Mouse (Mus musculus): ENCODE data around the gene Ccnb1. TPM values are rescaled to one million over a fixed set of nuclear protein-coding genes. Genes with fewer than 3 reads are reported as not detected.
"Not testable (repeated sequence)": the region's sequence is repeated elsewhere in the genome, so short reads cannot be mapped to it uniquely, and the experiment has no call there.

Gene Ccnb1
- polyA plus RNA-seq, 1 experiment from 2014 or later, result 495 TPM

DNA sequence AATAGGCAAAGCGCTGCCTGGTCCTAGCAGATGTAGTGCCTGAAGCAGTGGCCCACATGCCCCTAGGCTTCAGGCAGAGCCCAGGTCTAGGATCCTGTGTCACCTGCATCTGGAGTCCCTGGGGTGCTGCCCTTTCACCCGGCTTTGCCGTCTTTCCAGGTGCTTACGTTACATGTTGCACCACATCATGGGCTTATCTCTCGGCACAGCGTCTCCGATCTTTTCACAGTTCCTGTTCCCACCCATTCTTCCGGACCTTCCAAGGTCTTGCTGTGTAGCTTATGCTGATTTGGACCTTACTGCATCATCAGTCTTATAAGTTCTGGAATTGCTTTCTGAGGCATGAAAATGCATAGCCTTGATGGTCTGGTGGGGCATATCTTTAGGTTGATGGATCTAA lies 33.8 kb downstream of the Ccnb1 start:
- Histone ChIP-seq H3K27me3 (ENCODE audit: poor library complexity, severe bottlenecking) (no peaks in the 10 kb centered on the region), H3K9me3 (no peaks in the 10 kb centered on the region), H3K27ac (no peak overlapping the region), H3K4me1 (peaks cover 2% of the 10 kb centered on the region; the same call in 1 of the 2 replicates), H3K4me3 (no peak overlapping the region), H3K36me3 (replicated peaks) (0 out of 2 replicates have a peak, but pooled peaks cover 3% of the 10 kb centered on the region)
- WGBS, result 88% methylated on average over 8 of the region's 8 CpGs
- no peak for DNase-seq (ENCODE audit: extremely low spot score, low spot score)

DNA sequence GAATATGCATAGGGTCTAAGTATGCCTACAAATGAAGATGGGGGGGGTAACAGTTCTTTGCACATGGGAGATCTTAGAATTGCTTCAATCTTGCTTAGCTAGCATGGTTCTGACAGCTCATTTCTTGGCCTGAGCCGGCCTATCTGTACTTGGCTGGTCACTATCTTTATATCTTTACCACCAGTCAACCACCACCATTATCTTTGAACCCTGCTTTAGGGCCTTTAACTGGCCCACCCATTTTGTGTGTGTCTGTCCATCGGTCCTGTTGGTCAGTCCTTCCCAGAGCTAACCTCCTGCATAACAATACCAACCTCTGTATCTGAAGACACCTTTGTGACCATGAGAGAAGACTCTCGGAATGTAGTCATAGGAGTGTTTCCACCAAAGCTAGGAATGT lies 35.0 kb downstream of the Ccnb1 start:
- no peaks in the 10 kb centered on the region for H3K9me3 ChIP-seq
- peaks cover 2% of the 10 kb centered on the region; the same call in 1 of the 2 replicates for H3K4me1 ChIP-seq
- H3K27ac ChIP-seq, result no peak overlapping the region
- H3K4me3 ChIP-seq, result no peak overlapping the region
- WGBS, result 83% methylated on average over 3 of the region's 3 CpGs
- no peaks in the 10 kb centered on the region for H3K36me3 ChIP-seq (replicated peaks)
- H3K27me3 ChIP-seq (ENCODE audit: poor library complexity, severe bottlenecking), result no peaks in the 10 kb centered on the region
- DNase-seq (ENCODE audit: extremely low spot score, low spot score), result no peak

DNA sequence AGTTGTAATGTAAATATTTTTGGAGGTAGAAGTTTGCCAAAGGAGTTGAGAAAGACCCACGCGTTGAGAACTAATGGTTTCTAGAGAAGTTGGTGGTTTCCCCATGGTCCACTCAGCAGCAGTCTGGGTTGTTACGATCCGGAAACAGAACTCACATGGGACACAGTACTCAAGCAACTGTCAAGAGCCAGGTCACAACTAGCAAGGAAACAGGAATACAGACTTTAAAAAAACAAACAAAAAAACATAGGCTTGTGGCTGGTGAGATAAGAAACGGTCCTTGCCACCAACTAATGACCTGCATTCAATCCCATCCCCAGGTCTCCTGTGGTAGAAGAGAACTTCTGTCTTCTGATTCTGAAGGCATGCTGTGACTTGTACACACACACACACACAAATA lies 35.6 kb downstream of the Ccnb1 start:
- no peaks in the 10 kb centered on the region for H3K9me3 ChIP-seq
- 87% methylated on average over 5 of the region's 5 CpGs for WGBS
- H3K4me3 ChIP-seq, result no peak overlapping the region
- DNase-seq (ENCODE audit: extremely low spot score, low spot score), result no peak
- H3K36me3 ChIP-seq (replicated peaks), result no peaks in the 10 kb centered on the region
- peaks cover 2% of the 10 kb centered on the region; the same call in 1 of the 2 replicates for H3K4me1 ChIP-seq
- H3K27me3 ChIP-seq (ENCODE audit: poor library complexity, severe bottlenecking), result no peaks in the 10 kb centered on the region
- H3K27ac ChIP-seq, result no peak overlapping the region

DNA sequence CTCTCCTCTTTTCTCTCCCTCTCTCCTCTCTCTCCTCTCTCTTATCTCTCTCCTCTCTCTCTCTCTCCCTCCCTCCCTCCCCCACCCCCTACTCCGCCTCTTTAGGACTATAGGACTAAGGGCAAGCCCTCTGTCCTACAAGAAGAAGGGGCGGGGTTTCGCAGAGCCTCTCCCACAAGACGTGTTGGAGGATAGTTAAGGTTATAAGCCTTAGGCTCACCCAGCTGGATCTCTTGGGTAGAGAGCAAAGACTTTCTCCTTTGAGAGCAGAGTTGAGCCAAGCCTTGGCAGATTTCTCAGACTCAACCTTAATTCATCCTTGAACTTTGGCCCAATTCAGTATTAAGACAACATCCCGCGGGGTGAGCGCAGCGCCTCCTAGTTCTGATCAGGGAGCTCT lies 37.7 kb downstream of the Ccnb1 start:
- H3K4me1 ChIP-seq, result peaks cover 9% of the 10 kb centered on the region
- no peak overlapping the region for H3K27ac ChIP-seq
- no peak overlapping the region for H3K4me3 ChIP-seq
- no peaks in the 10 kb centered on the region for H3K36me3 ChIP-seq (replicated peaks)
- no peaks in the 10 kb centered on the region for H3K27me3 ChIP-seq (ENCODE audit: poor library complexity, severe bottlenecking)
- no peak for DNase-seq (ENCODE audit: extremely low spot score, low spot score)
- H3K9me3 ChIP-seq, result no peaks in the 10 kb centered on the region
- 43% methylated on average over 8 of the region's 8 CpGs for WGBS

DNA sequence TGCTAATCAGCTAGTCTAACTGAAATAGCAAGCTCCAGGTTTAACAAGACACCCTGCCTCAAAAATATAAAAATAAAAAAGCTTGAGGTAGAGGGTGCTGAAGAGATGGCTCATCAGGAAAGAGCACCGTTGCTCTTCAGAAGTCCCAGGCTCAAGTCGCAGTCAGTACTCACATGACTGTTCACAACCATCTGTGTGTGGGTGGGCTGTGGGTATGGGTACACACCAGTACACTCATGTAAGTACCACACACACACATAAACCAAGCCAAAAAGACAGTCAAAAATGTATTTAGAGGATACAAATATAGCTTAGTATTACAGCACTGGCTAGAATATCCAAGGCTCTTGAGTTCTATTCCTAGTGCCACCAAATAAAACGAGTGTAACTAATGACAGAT lies 40.3 kb downstream of the Ccnb1 start:
- peaks cover 17% of the 10 kb centered on the region for H3K4me1 ChIP-seq
- no peak for DNase-seq (ENCODE audit: extremely low spot score, low spot score)
- H3K9me3 ChIP-seq, result no peaks in the 10 kb centered on the region
- WGBS, result 86% methylated on average over 3 of the region's 3 CpGs
- no peaks in the 10 kb centered on the region for H3K27me3 ChIP-seq (ENCODE audit: poor library complexity, severe bottlenecking)
- H3K36me3 ChIP-seq (replicated peaks), result no peaks in the 10 kb centered on the region
- no peak overlapping the region for H3K4me3 ChIP-seq
- H3K27ac ChIP-seq, result no peak overlapping the region

DNA sequence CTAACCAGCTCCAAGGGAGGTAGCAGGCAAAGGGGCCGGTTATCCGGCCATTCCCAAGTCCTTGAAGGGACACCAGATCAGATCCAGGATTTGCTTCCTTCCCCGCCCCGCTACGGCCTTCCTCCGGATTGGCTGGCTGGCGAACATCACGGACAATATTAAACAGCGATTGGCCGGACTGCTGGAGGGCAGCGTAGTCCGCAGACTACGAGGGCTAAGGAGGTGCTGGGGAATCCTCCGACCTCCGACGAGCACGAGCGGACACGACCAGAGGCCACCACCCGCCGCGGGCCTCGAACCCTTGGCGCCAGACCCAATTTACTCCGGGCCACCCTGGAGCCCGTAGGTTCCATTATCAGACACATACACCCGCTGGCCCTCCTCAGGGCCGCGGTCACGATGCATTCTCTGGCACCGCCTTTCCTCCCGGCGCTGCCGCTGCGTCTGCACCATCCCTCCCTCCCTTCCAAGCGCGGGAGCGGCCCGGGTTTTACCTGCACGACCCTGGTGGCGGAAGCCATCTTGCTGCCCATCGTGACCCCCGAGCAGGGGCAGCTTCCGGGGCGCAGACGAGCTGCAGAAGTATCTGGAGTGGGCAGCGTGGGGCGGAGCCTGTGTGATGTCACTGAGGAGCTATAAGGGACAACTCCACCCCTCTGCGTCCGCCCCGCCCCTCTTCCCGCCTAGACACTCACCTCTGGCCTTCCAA lies 42.2 kb downstream of the Ccnb1 start, which contains the start of gene Mrps36:
Mrps36 (minus strand) TSS at position 624 of the 709 bp plus-strand sequence.
- DNase-seq (ENCODE audit: extremely low spot score, low spot score), result peak; percentile 94

DNA sequence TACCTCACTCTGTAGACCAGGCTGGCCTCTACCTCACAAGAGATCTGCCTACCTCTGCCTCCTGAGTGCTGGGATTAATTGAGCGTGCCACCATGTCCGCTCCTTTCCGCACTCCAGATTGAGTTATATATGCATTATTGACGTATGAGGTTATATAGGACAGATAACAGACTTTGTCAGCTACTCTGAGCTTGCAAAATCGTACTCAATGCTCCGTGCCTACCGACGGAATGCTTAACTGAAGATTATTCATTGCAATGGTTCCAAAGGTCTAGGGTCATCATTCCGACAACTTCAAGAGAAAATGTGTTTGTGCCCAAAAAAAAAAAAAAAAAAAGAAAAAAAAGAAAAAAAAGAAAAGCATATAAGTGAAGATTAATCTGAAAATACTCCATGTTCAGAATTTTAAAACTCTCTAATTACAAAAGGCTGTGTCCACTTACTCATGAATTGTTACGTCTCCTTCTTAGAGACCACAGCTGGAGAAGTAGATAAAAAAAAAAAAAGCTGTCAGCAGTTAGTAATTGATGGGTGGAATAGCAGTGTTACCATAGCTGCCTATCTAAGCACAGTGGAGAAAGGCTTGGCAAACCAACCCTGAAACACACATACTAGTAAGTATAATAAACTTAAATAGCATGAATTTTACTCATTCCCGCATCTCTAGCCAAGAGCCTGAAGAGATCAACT lies 42.9 kb downstream of the Ccnb1 start:
- Histone ChIP-seq H3K4me3 (peak overlapping the region; percentile 83), H3K27ac (peak overlapping the region; percentile 97), H3K36me3 (replicated peaks) (peaks cover 13% of the 10 kb centered on the region), H3K9me3 (no peaks in the 10 kb centered on the region), H3K4me1 (peaks cover 17% of the 10 kb centered on the region), H3K27me3 (ENCODE audit: poor library complexity, severe bottlenecking) (no peaks in the 10 kb centered on the region)
- no peak for DNase-seq (ENCODE audit: extremely low spot score, low spot score)
- 72% methylated on average over 11 of the region's 11 CpGs for WGBS

More for the DNA sequence above, 42.2 kb downstream of the Ccnb1 start, which contains the start of gene Mrps36:
- H3K4me1 ChIP-seq, result peaks cover 17% of the 10 kb centered on the region
- peaks cover 7% of the 10 kb centered on the region for H3K36me3 ChIP-seq (replicated peaks)
- H3K27me3 ChIP-seq (ENCODE audit: poor library complexity, severe bottlenecking), result no peaks in the 10 kb centered on the region
- WGBS, result under 1% methylated on average over 52 of the region's 52 CpGs
- peak within 1 kb of the TSS; percentile 97 for H3K27ac ChIP-seq
- peak within 1 kb of the TSS; percentile 83 for H3K4me3 ChIP-seq
- H3K9me3 ChIP-seq, result no peaks in the 10 kb centered on the region

DNA sequence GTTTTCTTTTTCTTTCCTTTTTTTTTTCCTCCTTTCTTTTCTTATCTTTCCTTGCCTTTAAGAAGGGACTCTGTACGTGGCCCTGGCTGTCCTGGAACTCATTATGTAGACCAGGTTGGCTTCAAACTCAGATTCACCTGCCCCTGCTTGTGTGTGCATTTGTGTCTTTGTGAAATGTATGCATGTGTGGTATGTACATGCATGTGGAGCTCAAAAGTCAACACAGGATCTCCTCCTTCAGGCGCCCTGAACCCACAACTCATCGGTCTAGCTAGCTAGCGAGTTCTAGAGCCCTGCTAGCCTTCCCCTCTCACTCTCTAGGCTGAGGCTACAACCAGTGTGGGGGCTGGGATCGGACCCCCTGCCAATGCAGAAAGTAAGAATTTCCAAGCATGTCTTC lies 43.5 kb downstream of the Ccnb1 start:
- Histone ChIP-seq H3K4me3 (peak overlapping the region; percentile 83; the same call in 1 of the 2 replicates), H3K36me3 (replicated peaks) (peaks cover 20% of the 10 kb centered on the region), H3K27me3 (ENCODE audit: poor library complexity, severe bottlenecking) (no peaks in the 10 kb centered on the region), H3K9me3 (no peaks in the 10 kb centered on the region), H3K4me1 (peaks cover 17% of the 10 kb centered on the region), H3K27ac (no peak overlapping the region)
- WGBS, result 92% methylated on average over 5 of the region's 5 CpGs
- no peak for DNase-seq (ENCODE audit: extremely low spot score, low spot score)

DNA sequence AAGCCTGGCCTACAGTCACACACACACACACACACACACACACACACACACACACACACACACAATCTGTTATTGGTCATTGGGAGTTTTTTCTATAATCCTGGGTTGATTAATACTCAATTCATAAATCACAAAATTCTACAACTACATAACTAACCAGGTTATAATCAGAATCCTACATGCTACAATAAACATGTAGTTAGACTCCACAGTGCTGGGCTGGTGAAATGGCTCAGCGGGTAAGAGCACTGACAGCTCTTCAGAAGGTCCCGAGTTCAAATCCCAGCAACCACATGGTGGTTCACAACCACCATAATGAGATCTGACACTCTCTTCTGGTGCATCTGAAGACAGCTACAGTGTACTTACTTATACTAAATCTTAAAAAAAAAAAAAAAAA lies 53.6 kb downstream of the Ccnb1 start:
- 95% methylated on average over 2 of the region's 2 CpGs for WGBS
- Histone ChIP-seq H3K27me3 (ENCODE audit: poor library complexity, severe bottlenecking) (no peaks in the 10 kb centered on the region), H3K4me3 (no peak overlapping the region), H3K36me3 (replicated peaks) (peaks cover 42% of the 10 kb centered on the region), H3K27ac (no peak overlapping the region), H3K9me3 (no peaks in the 10 kb centered on the region), H3K4me1 (peaks cover 14% of the 10 kb centered on the region)
- no peak for DNase-seq (ENCODE audit: extremely low spot score, low spot score)

DNA sequence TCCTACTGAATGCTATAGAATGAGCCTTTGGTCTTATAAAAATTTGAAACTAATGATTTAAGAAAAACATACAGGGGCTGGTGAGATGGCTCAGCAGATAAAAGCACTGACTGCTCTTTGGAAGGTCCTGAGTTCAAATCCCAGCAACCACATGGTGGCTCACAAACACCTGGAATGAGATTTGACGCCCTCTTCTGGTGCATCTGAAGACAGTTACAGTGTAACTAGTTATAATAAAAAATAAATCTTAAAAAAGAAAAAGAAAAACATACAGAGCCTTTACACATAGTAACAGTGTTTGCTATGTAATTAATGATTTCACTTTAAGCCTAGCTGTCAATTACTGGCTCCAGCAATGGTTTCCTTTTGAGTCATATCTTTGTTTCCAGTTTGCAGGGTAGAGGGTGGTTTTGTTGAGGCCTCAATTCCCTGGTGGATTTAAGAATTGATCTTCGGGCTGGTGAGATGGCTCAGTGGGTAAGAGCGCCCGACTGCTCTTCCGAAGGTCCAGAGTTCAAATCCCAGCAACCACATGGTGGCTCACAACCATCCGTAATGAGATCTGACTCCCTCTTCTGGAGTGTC lies 54.8 kb downstream of the Ccnb1 start:
- H3K9me3 ChIP-seq; H3K27me3 ChIP-seq (ENCODE audit: poor library complexity, severe bottlenecking); DNase-seq (ENCODE audit: extremely low spot score, low spot score): not testable (repeated sequence)
- H3K4me3 ChIP-seq, result peak overlapping the region; percentile 92
- H3K36me3 ChIP-seq (replicated peaks), result peaks cover 45% of the 10 kb centered on the region
- WGBS, result 90% methylated on average over 6 of the region's 6 CpGs
- peaks cover 14% of the 10 kb centered on the region for H3K4me1 ChIP-seq
- H3K27ac ChIP-seq, result peak overlapping the region; percentile 94

DNA sequence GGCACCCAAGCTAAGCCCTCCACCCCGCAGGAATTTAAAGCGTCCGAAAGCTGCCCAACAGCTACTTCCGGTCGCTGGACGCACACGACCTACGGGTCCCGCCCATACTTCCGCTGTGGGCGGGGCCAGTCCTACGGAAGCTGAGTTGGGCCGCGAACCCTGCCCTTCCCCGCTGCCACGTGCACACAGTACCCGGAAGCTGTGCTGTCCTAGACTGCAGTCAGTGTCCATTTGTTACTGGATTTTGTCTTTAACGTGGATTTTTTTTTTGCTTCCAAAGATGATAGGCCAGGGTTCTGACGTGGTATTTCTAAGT lies 55.6 kb downstream of the Ccnb1 start, which contains the start of gene Cdk7:
Cdk7 (minus strand) TSS at position 79 of the 316 bp plus-strand sequence.
- peak; percentile 93 for DNase-seq (ENCODE audit: extremely low spot score, low spot score)
- H3K4me3 ChIP-seq, result peak within 1 kb of the TSS; percentile 92
- peaks cover 14% of the 10 kb centered on the region for H3K4me1 ChIP-seq
- H3K36me3 ChIP-seq (replicated peaks), result peaks cover 45% of the 10 kb centered on the region
- H3K27ac ChIP-seq, result peak within 1 kb of the TSS; percentile 94
- under 1% methylated on average over 19 of the region's 19 CpGs for WGBS
- H3K9me3 ChIP-seq, result no peaks in the 10 kb centered on the region
- no peaks in the 10 kb centered on the region for H3K27me3 ChIP-seq (ENCODE audit: poor library complexity, severe bottlenecking)

DNA sequence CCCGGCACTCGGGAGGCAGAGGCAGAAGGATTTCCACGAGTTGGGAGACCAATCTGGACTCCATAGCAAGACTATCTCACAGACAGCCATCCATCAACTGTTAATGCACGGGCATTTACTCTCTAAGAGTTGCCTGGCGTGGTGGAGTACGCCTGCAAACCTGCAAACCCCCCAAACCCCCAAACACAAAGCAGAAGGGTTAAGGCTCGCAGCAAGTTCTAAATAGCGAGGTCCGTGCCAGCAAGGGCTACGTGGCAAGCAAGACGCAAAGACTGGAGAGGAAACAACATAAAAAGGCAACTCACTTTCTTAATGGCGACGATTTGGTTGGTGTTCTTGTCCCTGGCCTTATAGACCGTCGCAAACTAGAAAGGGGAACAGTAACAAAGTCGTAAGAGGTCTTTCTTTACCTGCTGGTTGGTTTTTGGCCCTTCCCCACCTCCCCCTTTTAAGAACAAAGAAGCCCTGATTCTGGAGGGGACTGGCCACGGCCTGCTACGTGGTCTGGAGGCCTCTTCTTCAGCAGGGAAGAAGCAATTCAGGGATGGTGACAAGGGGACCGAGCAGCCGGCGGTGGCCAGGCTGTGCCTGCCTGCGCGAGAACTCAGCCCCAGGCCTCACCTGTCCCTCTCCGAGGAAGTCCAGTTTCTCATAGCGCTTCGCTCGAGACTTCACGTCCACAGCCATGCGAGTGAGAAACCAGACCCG lies 56.1 kb downstream of the Ccnb1 start:
- Histone ChIP-seq H3K27me3 (ENCODE audit: poor library complexity, severe bottlenecking) (no peaks in the 10 kb centered on the region), H3K4me1 (peaks cover 14% of the 10 kb centered on the region), H3K4me3 (peak overlapping the region; percentile 92), H3K36me3 (replicated peaks) (peaks cover 45% of the 10 kb centered on the region), H3K27ac (peak overlapping the region; percentile 94), H3K9me3 (no peaks in the 10 kb centered on the region)
- WGBS, result 2% methylated on average over 30 of the region's 30 CpGs
- no peak for DNase-seq (ENCODE audit: extremely low spot score, low spot score)
